Mouse (Mus musculus): ENCODE data around the gene Lpp.

DNA sequence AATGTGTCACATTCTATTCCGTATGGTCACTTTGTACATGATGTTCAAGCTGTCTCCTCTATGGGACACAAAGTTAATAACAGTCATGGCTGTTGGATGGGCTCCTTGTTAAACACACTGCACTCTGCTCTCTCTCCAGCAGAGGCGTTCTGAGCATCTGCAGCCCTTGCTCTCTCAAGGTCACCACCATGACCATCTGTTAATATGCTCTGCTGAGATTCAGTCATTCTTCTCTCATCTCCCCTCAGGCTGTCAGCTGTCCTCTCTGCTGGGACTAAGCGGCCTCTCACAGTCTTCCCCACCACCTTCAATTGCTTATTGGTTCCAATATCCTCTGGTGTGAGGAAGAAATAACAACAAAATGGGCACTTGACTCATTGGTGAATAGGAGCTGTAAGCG lies 425.8 kb downstream of the Lpp start:
- TF ChIP-seq GATA1 (IDR thresholded peaks at IDR 0.05; ENCODE audit: borderline replicate concordance, low read length) (no peak), FLI1 (IDR thresholded peaks at IDR 0.05; ENCODE audit: low read length) (no peak)

All from megakaryocyte, embryonic 14.5 days (primary cell).